Mouse (Mus musculus): ENCODE data around the gene Zfp982. TPM values are rescaled to one million over a fixed set of nuclear protein-coding genes. Genes with fewer than 3 reads are reported as not detected.
"Not testable (repeated sequence)": the region's sequence is repeated elsewhere in the genome, so short reads cannot be mapped to it uniquely, and the experiment has no call there.

Zfp982 gene
- polyA plus RNA-seq, 1 experiment from 2014 or later = 5.0 TPM

- DNase-seq (ENCODE audit: low spot score) = no peak
- Histone ChIP-seq H3K27ac (ENCODE audit: low read depth) (no peak overlapping the region), H3K9me3 (ENCODE audit: control insufficient read depth, low read length) (peaks cover 11% of the 10 kb centered on the region; the same call in 1 of the 2 replicates), H3K4me2 (ENCODE audit: low read length) (no peak overlapping the region), H3K36me3 (ENCODE audit: control insufficient read depth, insufficient read depth, low read length) (no peaks in the 10 kb centered on the region), H3K4me1 (replicated peaks; ENCODE audit: control insufficient read depth, insufficient read depth, low read length) (no peaks in the 10 kb centered on the region), H3K9ac (ENCODE audit: low read length) (no peak overlapping the region), H3K4me3 (ENCODE audit: low read depth, low read length) (no peak overlapping the region), H3K27me3 (replicated peaks; ENCODE audit: control insufficient read depth, insufficient read depth, low read length) (no peaks in the 10 kb centered on the region)
- no peak for ATAC-seq (replicated peaks; ENCODE audit: low FRiP score, low TSS enrichment, low read depth)
These were observed 48.9 kb downstream of the Zfp982 start for GRCm38 (mm10) chr4:147541105-147541504.

- not testable (repeated sequence) for H3K27me3 ChIP-seq (replicated peaks; ENCODE audit: control insufficient read depth, insufficient read depth, low read length); H3K4me1 ChIP-seq (replicated peaks; ENCODE audit: control insufficient read depth, insufficient read depth, low read length); H3K9me3 ChIP-seq (ENCODE audit: control insufficient read depth, low read length); H3K4me3 ChIP-seq (ENCODE audit: low read depth, low read length); H3K4me2 ChIP-seq (ENCODE audit: low read length); H3K9ac ChIP-seq (ENCODE audit: low read length); H3K27ac ChIP-seq (ENCODE audit: low read depth); DNase-seq (ENCODE audit: low spot score); ATAC-seq (replicated peaks; ENCODE audit: low FRiP score, low TSS enrichment, low read depth); H3K36me3 ChIP-seq (ENCODE audit: control insufficient read depth, insufficient read depth, low read length)
- WGBS = 81% methylated on average over 5 of the region's 5 CpGs
These were observed 60.9 kb downstream of the Zfp982 start, which contains the start of gene Zfp985 for GRCm38 (mm10) chr4:147553071-147553470. Zfp985 (plus strand) TSS chr4:147553277.

- not testable (repeated sequence) for H3K36me3 ChIP-seq (ENCODE audit: control insufficient read depth, insufficient read depth, low read length); DNase-seq (ENCODE audit: low spot score); H3K4me2 ChIP-seq (ENCODE audit: low read length); ATAC-seq (replicated peaks; ENCODE audit: low FRiP score, low TSS enrichment, low read depth); H3K4me1 ChIP-seq (replicated peaks; ENCODE audit: control insufficient read depth, insufficient read depth, low read length); H3K27me3 ChIP-seq (replicated peaks; ENCODE audit: control insufficient read depth, insufficient read depth, low read length); H3K4me3 ChIP-seq (ENCODE audit: low read depth, low read length); H3K27ac ChIP-seq (ENCODE audit: low read depth); H3K9me3 ChIP-seq (ENCODE audit: control insufficient read depth, low read length); H3K9ac ChIP-seq (ENCODE audit: low read length)
- 84% methylated on average over 2 of the region's 2 CpGs for WGBS
These were observed 62.1 kb downstream of the Zfp982 start for GRCm38 (mm10) chr4:147554361-147554760.

DNA sequence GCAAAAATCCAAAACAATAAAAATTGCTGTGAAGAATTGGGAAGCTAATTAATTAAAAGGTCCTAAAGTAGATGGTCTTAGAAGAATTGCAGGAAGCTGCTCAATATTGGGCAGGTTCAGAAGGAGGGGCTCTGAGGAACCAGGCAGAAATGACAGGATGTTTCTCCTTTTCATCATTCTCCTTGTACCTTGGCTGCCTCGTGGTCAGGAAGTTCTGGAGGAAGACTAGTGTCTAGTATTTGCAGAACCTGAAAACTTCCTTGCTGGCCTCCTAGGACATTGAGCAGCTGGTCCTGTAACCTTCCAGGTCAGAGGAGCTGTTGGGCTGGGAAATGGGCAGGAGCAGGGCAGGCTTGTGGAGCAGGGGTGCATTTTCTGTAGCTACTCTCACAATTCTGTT is 64.7 kb downstream of the Zfp982 start:
- H3K9ac ChIP-seq (ENCODE audit: low read length); DNase-seq (ENCODE audit: low spot score); H3K27ac ChIP-seq (ENCODE audit: low read depth); H3K36me3 ChIP-seq (ENCODE audit: control insufficient read depth, insufficient read depth, low read length); ATAC-seq (replicated peaks; ENCODE audit: low FRiP score, low TSS enrichment, low read depth); H3K9me3 ChIP-seq (ENCODE audit: control insufficient read depth, low read length); H3K4me3 ChIP-seq (ENCODE audit: low read depth, low read length); H3K4me1 ChIP-seq (replicated peaks; ENCODE audit: control insufficient read depth, insufficient read depth, low read length); H3K27me3 ChIP-seq (replicated peaks; ENCODE audit: control insufficient read depth, insufficient read depth, low read length); H3K4me2 ChIP-seq (ENCODE audit: low read length): not testable (repeated sequence)
- WGBS = 41% methylated on average over 1 of the region's 1 CpGs

DNA sequence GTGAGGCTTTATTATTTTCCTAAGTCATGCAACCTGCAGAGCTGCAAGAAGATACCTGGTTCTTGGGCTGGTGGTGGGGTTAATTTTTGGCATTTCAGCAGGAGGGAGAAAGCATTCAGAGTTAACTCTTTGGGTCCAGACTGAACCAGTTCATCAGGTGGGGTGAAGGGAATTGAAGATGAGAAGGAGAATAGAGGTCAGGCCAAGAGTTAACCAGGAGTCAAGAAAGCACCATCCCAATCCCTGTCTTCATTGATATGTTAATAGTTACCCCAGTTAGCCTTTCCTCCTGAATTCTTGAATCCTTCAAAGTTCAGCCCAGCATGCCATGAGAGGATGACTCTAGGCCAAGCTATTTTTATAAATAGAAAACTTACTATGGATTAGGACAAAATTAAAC is 65.8 kb downstream of the Zfp982 start:
- H3K9me3 ChIP-seq (ENCODE audit: control insufficient read depth, low read length); H3K4me1 ChIP-seq (replicated peaks; ENCODE audit: control insufficient read depth, insufficient read depth, low read length); H3K9ac ChIP-seq (ENCODE audit: low read length); H3K27me3 ChIP-seq (replicated peaks; ENCODE audit: control insufficient read depth, insufficient read depth, low read length); H3K36me3 ChIP-seq (ENCODE audit: control insufficient read depth, insufficient read depth, low read length); H3K4me2 ChIP-seq (ENCODE audit: low read length); H3K4me3 ChIP-seq (ENCODE audit: low read depth, low read length); H3K27ac ChIP-seq (ENCODE audit: low read depth); DNase-seq (ENCODE audit: low spot score); ATAC-seq (replicated peaks; ENCODE audit: low FRiP score, low TSS enrichment, low read depth): not testable (repeated sequence)

- 53% methylated on average over 1 of the region's 1 CpGs for WGBS
- not testable (repeated sequence) for DNase-seq (ENCODE audit: low spot score); H3K4me3 ChIP-seq (ENCODE audit: low read depth, low read length); H3K27me3 ChIP-seq (replicated peaks; ENCODE audit: control insufficient read depth, insufficient read depth, low read length); H3K27ac ChIP-seq (ENCODE audit: low read depth); H3K4me2 ChIP-seq (ENCODE audit: low read length); H3K4me1 ChIP-seq (replicated peaks; ENCODE audit: control insufficient read depth, insufficient read depth, low read length); ATAC-seq (replicated peaks; ENCODE audit: low FRiP score, low TSS enrichment, low read depth); H3K9ac ChIP-seq (ENCODE audit: low read length); H3K9me3 ChIP-seq (ENCODE audit: control insufficient read depth, low read length); H3K36me3 ChIP-seq (ENCODE audit: control insufficient read depth, insufficient read depth, low read length)
These were observed 66.9 kb downstream of the Zfp982 start for GRCm38 (mm10) chr4:147559096-147559495.

Other genes starting within 250 kb of the Zfp982 start
- gene Zfp988, start 186.7 kb upstream of the Zfp982 start, polyA plus RNA-seq (2014; fragmentation: Nextera tagmentation; extraction: Ambion mirVana) = 0.43 and 0.55 TPM in 2 replicates
- gene Zfp978, start 131.1 kb upstream of the Zfp982 start, polyA plus RNA-seq (2014; fragmentation: Nextera tagmentation; extraction: Ambion mirVana) = not detected in 2 replicates
- 0.39 and 0.53 TPM in 2 replicates for gene Gm16503, start 47.8 kb downstream of the Zfp982 start, polyA plus RNA-seq (2014; fragmentation: Nextera tagmentation; extraction: Ambion mirVana)
- gene Zfp985, start 60.9 kb downstream of the Zfp982 start, polyA plus RNA-seq (2014; fragmentation: Nextera tagmentation; extraction: Ambion mirVana) = 0.55 and 0.81 TPM in 2 replicates
- gene Zfp979, start 150.1 kb downstream of the Zfp982 start, polyA plus RNA-seq (2014; fragmentation: Nextera tagmentation; extraction: Ambion mirVana) = 3.2 and 3.3 TPM in 2 replicates
- not detected in 2 replicates for gene Zfp534, start 210.1 kb downstream of the Zfp982 start, polyA plus RNA-seq (2014; fragmentation: Nextera tagmentation; extraction: Ambion mirVana)